Mouse (Mus musculus) adrenal gland (tissue): ENCODE measurements around the gene Bcor.

Experiments used
- intact Hi-C: fragments of 180-260 bp; cut with DNase I; formaldehyde crosslinking; loops from one replicate; pipeline ENCODE4 v1.15.1; 2025
- long read RNA-seq, 2 experiments: library from polyadenylated mRNA; unstranded; transcript quantifications; one replicate each; pipeline ENCODE4 v2.0.0; 2020; ENCODE audit warnings: borderline replicate concordance in 1 of 2; ENCODE audit not compliant: insufficient replicate concordance in 1 of 2

Gene Bcor
- long read RNA-seq, experiment 1, partial matches to known transcripts: 7 of 8 reads
- long read RNA-seq, experiment 1, other reads (novel, unspliced or antisense): 1 of 8 reads
- long read RNA-seq, experiment 2, partial matches to known transcripts: 4 of 8 reads
- long read RNA-seq, experiment 2, other reads (novel, unspliced or antisense): 4 of 8 reads

GRCm38 (mm10) chrX:12159981-12160656, at the start of gene Bcor:
Bcor (minus strand) TSS chrX:12160355.
- intact Hi-C loops: loop anchor here (5.0 to 10.0 kb wide), 2 partner anchors 73 to 95 kb away; no protein-coding TSS in a partner anchor

- intact Hi-C loops: no loop called here
Observed at GRCm38 (mm10) chrX:12202951-12203350, 42.8 kb upstream of the Bcor start.

GRCm38 (mm10) chrX:12201111-12201510, 41.0 kb upstream of the Bcor start:
- intact Hi-C loops: no loop called here

- intact Hi-C loops: no loop called here
Observed at GRCm38 (mm10) chrX:12195234-12195919, 35.2 kb upstream of the Bcor start.

- intact Hi-C loops: no loop called here
Observed at GRCm38 (mm10) chrX:12192343-12192742, 32.2 kb upstream of the Bcor start.

GRCm38 (mm10) chrX:12189511-12189910, 29.4 kb upstream of the Bcor start:
- intact Hi-C loops: no loop called here

- intact Hi-C loops: no loop called here
Observed at GRCm38 (mm10) chrX:12175198-12175960, 15.2 kb upstream of the Bcor start.

GRCm38 (mm10) chrX:12170128-12170527, 10.0 kb upstream of the Bcor start:
- intact Hi-C loops: no loop called here

GRCm38 (mm10) chrX:12164591-12165529, 4.7 kb upstream of the Bcor start:
- intact Hi-C loops: loop anchor here (10.0 kb wide), 1 partner anchor 90 kb away; no protein-coding TSS in a partner anchor

GRCm38 (mm10) chrX:12159534-12159881, 647 bp downstream of the Bcor start:
- intact Hi-C loops: loop anchor here (5.0 kb wide), 1 partner anchor 72 kb away; no protein-coding TSS in a partner anchor

GRCm38 (mm10) chrX:12158821-12159533, 1.2 kb downstream of the Bcor start:
- intact Hi-C loops: loop anchor here (5.0 kb wide), 1 partner anchor 72 kb away; no protein-coding TSS in a partner anchor

- intact Hi-C loops: loop anchor here (5.0 kb wide), 1 partner anchor 71 kb away; no protein-coding TSS in a partner anchor
Observed at GRCm38 (mm10) chrX:12158244-12158820, 1.8 kb downstream of the Bcor start.

GRCm38 (mm10) chrX:12157331-12157930, 2.7 kb downstream of the Bcor start:
- intact Hi-C loops: loop anchor here (5.0 kb wide), 1 partner anchor 70 kb away; no protein-coding TSS in a partner anchor

GRCm38 (mm10) chrX:12155842-12156291, 4.3 kb downstream of the Bcor start:
- intact Hi-C loops: loop anchor here (5.0 kb wide), 1 partner anchor 69 kb away; no protein-coding TSS in a partner anchor

GRCm38 (mm10) chrX:12155068-12155840, 4.9 kb downstream of the Bcor start:
- intact Hi-C loops: loop anchor here (5.0 kb wide), 1 partner anchor 68 kb away; no protein-coding TSS in a partner anchor

- intact Hi-C loops: no loop called here
Observed at GRCm38 (mm10) chrX:12153141-12154095, 6.7 kb downstream of the Bcor start.
